Mouse (Mus musculus) hindbrain, embryonic 12.5 days (tissue): ENCODE measurements around the gene Nfkbie. TPM values are rescaled to one million over a fixed set of nuclear protein-coding genes. Genes with fewer than 3 reads are reported as not detected.

ENCODE experiments used
- ATAC-seq: fragments of 200-750 bp; cut with Nextera tagmentation; 2 replicates; pipeline ENCODE4 v1.8.0; 2017; ENCODE audit warnings: moderate TSS enrichment; ENCODE audit not compliant: low FRiP score
- H3K27ac ChIP-seq: fragments of 300-500 bp; sonication (generic); 2 replicates; pipeline ENCODE4 v1.5.1; 2016; ENCODE audit warnings: mild to moderate bottlenecking
- H3K27me3 ChIP-seq: fragments of 300-500 bp; sonication (generic); 2 replicates; pipeline ENCODE4 v1.6.1; 2016; ENCODE audit warnings: mild to moderate bottlenecking
- H3K36me3 ChIP-seq: fragments of 300-500 bp; sonication (generic); 2 replicates; pipeline ENCODE4 v1.6.1; 2016; ENCODE audit warnings: mild to moderate bottlenecking
- H3K4me1 ChIP-seq: fragments of 300-500 bp; sonication (generic); 2 replicates; pipeline ENCODE4 v1.6.1; 2016
- H3K4me2 ChIP-seq: fragments of 300-500 bp; sonication (generic); replicated peaks from 2 replicates; pipeline ENCODE4 v1.6.1; 2016; ENCODE audit warnings: mild to moderate bottlenecking
- H3K4me3 ChIP-seq: fragments of 300-500 bp; sonication (generic); 2 replicates; pipeline ENCODE4 v1.5.1; 2016; ENCODE audit warnings: mild to moderate bottlenecking
- H3K9ac ChIP-seq: fragments of 300-500 bp; sonication (generic); 2 replicates; pipeline ENCODE4 v1.6.1; 2016; ENCODE audit warnings: mild to moderate bottlenecking, moderate library complexity
- H3K9me3 ChIP-seq: fragments of 300-500 bp; sonication (generic); replicated peaks from 2 replicates; pipeline ENCODE4 v1.6.1; 2016; ENCODE audit warnings: mild to moderate bottlenecking
- WGBS: fragments of 180-500 bp; shearing (Covaris S2); methylation state at CpG from one replicate; pipeline ENCODE4 v1.1.7; 2016; 5-methylcytosine and 5-hydroxymethylcytosine counted together
- polyA plus RNA-seq: library from polyadenylated mRNA; unstranded; fragments of >200 nt; fragmentation: Nextera tagmentation; extraction: Ambion mirVana; gene quantifications from 2 replicates; pipeline ENCODE4 v1.2.1, GENCODE M21; 2016

Gene Nfkbie
- polyA plus RNA-seq = 7.0 and 7.7 TPM in 2 replicates

GRCm38 (mm10) chr17:45555452-45556106 lies at the start of gene Nfkbie:
Nfkbie (plus strand) TSS chr17:45555703.
- peak; percentile 66 for ATAC-seq
- Histone ChIP-seq H3K4me2 (peak within 1 kb of the TSS; percentile 96), H3K4me3 (peak within 1 kb of the TSS; percentile 65), H3K9me3 (no peaks in the 10 kb centered on the region), H3K27me3 (peaks cover 14% of the 10 kb centered on the region), H3K36me3 (no peaks in the 10 kb centered on the region), H3K4me1 (peaks cover 26% of the 10 kb centered on the region), H3K27ac (0 out of 2 replicates have a peak within 1 kb of the TSS, but pooled peaks have one; percentile 12), H3K9ac (peak within 1 kb of the TSS; percentile 78)
- WGBS = under 1% methylated on average over 45 of the region's 45 CpGs

GRCm38 (mm10) chr17:45505941-45506465 lies 49.5 kb upstream of the Nfkbie start:
- Histone ChIP-seq H3K27me3 (no peaks in the 10 kb centered on the region), H3K27ac (no peak overlapping the region), H3K4me3 (no peak overlapping the region), H3K36me3 (peaks cover 20% of the 10 kb centered on the region), H3K4me2 (no peak overlapping the region), H3K4me1 (peaks cover 12% of the 10 kb centered on the region; the same call in 1 of the 2 replicates), H3K9ac (no peak overlapping the region), H3K9me3 (no peaks in the 10 kb centered on the region)
- WGBS = 70% methylated on average over 6 of the region's 6 CpGs
- peak; percentile 7; the same call in 1 of the 2 replicates for ATAC-seq

- H3K4me2 ChIP-seq = peak within 1 kb of the TSS; percentile 41
- under 1% methylated on average over 42 of the region's 42 CpGs for WGBS
- no peaks in the 10 kb centered on the region for H3K27me3 ChIP-seq
- no peaks in the 10 kb centered on the region for H3K9me3 ChIP-seq
- H3K4me1 ChIP-seq = peaks cover 11% of the 10 kb centered on the region; the same call in 1 of the 2 replicates
- H3K4me3 ChIP-seq = peak within 1 kb of the TSS; percentile 74
- peaks cover 20% of the 10 kb centered on the region for H3K36me3 ChIP-seq
- peak within 1 kb of the TSS; percentile 79 for H3K9ac ChIP-seq
- ATAC-seq = peak; percentile 93
- peak within 1 kb of the TSS; percentile 86 for H3K27ac ChIP-seq
Measured at GRCm38 (mm10) chr17:45506700-45507189, 48.8 kb upstream of the Nfkbie start, which contains the start of gene Aars2. Aars2 (plus strand) TSS chr17:45506841.

GRCm38 (mm10) chr17:45510871-45511270 lies 44.6 kb upstream of the Nfkbie start:
- peaks cover 29% of the 10 kb centered on the region for H3K36me3 ChIP-seq
- peaks cover 11% of the 10 kb centered on the region; the same call in 1 of the 2 replicates for H3K4me1 ChIP-seq
- no peak overlapping the region for H3K9ac ChIP-seq
- ATAC-seq = no peak
- H3K27me3 ChIP-seq = no peaks in the 10 kb centered on the region
- no peak overlapping the region for H3K27ac ChIP-seq
- no peak overlapping the region for H3K4me3 ChIP-seq
- H3K4me2 ChIP-seq = no peak overlapping the region
- no peaks in the 10 kb centered on the region for H3K9me3 ChIP-seq
- 96% methylated on average over 4 of the region's 4 CpGs for WGBS

GRCm38 (mm10) chr17:45511757-45512156 lies 43.7 kb upstream of the Nfkbie start:
- no peak for ATAC-seq

GRCm38 (mm10) chr17:45515204-45515726 lies 40.2 kb upstream of the Nfkbie start:
- Histone ChIP-seq H3K4me1 (0 out of 2 replicates have a peak, but pooled peaks cover 5% of the 10 kb centered on the region), H3K27ac (no peak overlapping the region), H3K4me3 (no peak overlapping the region), H3K9me3 (no peaks in the 10 kb centered on the region), H3K9ac (no peak overlapping the region), H3K36me3 (peaks cover 38% of the 10 kb centered on the region), H3K4me2 (no peak overlapping the region), H3K27me3 (no peaks in the 10 kb centered on the region)
- no peak for ATAC-seq
- 68% methylated on average over 15 of the region's 15 CpGs for WGBS

More at GRCm38 (mm10) chr17:45511757-45512156, 43.7 kb upstream of the Nfkbie start:
- no peaks in the 10 kb centered on the region for H3K9me3 ChIP-seq
- no peak overlapping the region for H3K9ac ChIP-seq
- no peak overlapping the region for H3K4me2 ChIP-seq
- WGBS = 95% methylated on average over 4 of the region's 4 CpGs
- peaks cover 6% of the 10 kb centered on the region; the same call in 1 of the 2 replicates for H3K4me1 ChIP-seq
- H3K36me3 ChIP-seq = peaks cover 29% of the 10 kb centered on the region
- H3K27ac ChIP-seq = no peak overlapping the region
- H3K4me3 ChIP-seq = no peak overlapping the region
- H3K27me3 ChIP-seq = no peaks in the 10 kb centered on the region

GRCm38 (mm10) chr17:45515806-45516205 lies 39.7 kb upstream of the Nfkbie start:
- WGBS = 84% methylated on average over 10 of the region's 10 CpGs
- Histone ChIP-seq H3K36me3 (peaks cover 37% of the 10 kb centered on the region), H3K27ac (no peak overlapping the region), H3K4me2 (no peak overlapping the region), H3K9ac (no peak overlapping the region), H3K4me3 (no peak overlapping the region), H3K9me3 (no peaks in the 10 kb centered on the region), H3K4me1 (0 out of 2 replicates have a peak, but pooled peaks cover 5% of the 10 kb centered on the region), H3K27me3 (no peaks in the 10 kb centered on the region)
- no peak for ATAC-seq

- Histone ChIP-seq H3K9ac (no peak overlapping the region), H3K4me2 (no peak overlapping the region), H3K9me3 (no peaks in the 10 kb centered on the region), H3K36me3 (peaks cover 39% of the 10 kb centered on the region), H3K27ac (no peak overlapping the region), H3K4me3 (no peak overlapping the region), H3K27me3 (no peaks in the 10 kb centered on the region), H3K4me1 (0 out of 2 replicates have a peak, but pooled peaks cover 5% of the 10 kb centered on the region)
- 53% methylated on average over 8 of the region's 8 CpGs for WGBS
- ATAC-seq = peak; percentile 21; the same call in 1 of the 2 replicates
Measured at GRCm38 (mm10) chr17:45516488-45516887, 39.0 kb upstream of the Nfkbie start.

- 0 out of 2 replicates have a peak, but pooled peaks cover 5% of the 10 kb centered on the region for H3K4me1 ChIP-seq
- peak; percentile 27; the same call in 1 of the 2 replicates for ATAC-seq
- H3K36me3 ChIP-seq = peaks cover 39% of the 10 kb centered on the region
- no peaks in the 10 kb centered on the region for H3K27me3 ChIP-seq
- no peaks in the 10 kb centered on the region for H3K9me3 ChIP-seq
- H3K4me3 ChIP-seq = no peak overlapping the region
- no peak overlapping the region for H3K4me2 ChIP-seq
- H3K27ac ChIP-seq = no peak overlapping the region
- no peak overlapping the region for H3K9ac ChIP-seq
- 90% methylated on average over 21 of the region's 21 CpGs for WGBS
Measured at GRCm38 (mm10) chr17:45517135-45517534, 38.4 kb upstream of the Nfkbie start.

- Histone ChIP-seq H3K27ac (no peak overlapping the region), H3K9ac (no peak overlapping the region), H3K4me1 (peaks cover 8% of the 10 kb centered on the region), H3K4me3 (no peak overlapping the region), H3K9me3 (no peaks in the 10 kb centered on the region), H3K36me3 (peaks cover 39% of the 10 kb centered on the region), H3K27me3 (no peaks in the 10 kb centered on the region), H3K4me2 (no peak overlapping the region)
- ATAC-seq = no peak
- WGBS = 91% methylated on average over 28 of the region's 28 CpGs
Measured at GRCm38 (mm10) chr17:45517549-45518215, 37.8 kb upstream of the Nfkbie start.

- Histone ChIP-seq H3K4me3 (no peak overlapping the region), H3K9me3 (no peaks in the 10 kb centered on the region), H3K27me3 (peaks cover 4% of the 10 kb centered on the region; the same call in 1 of the 2 replicates), H3K9ac (no peak overlapping the region), H3K36me3 (peaks cover 35% of the 10 kb centered on the region), H3K27ac (0 out of 2 replicates have a peak overlapping the region, but pooled peaks have one; percentile 9), H3K4me1 (peaks cover 19% of the 10 kb centered on the region), H3K4me2 (no peak overlapping the region)
- 85% methylated on average over 12 of the region's 12 CpGs for whole genome bisulfite sequencing
- no peak for ATAC-seq
Measured at GRCm38 (mm10) chr17:45518766-45519475, 36.6 kb upstream of the Nfkbie start.
